Mouse (Mus musculus): ENCODE data around the gene Gm20838.
"Not testable (repeated sequence)": the region's sequence is repeated elsewhere in the genome, so short reads cannot be mapped to it uniquely, and the experiment has no call there.

Gm20838 gene

GRCm38 (mm10) chrY:33543064-33543463, at the start of gene Gm20838:
Gene Gm20838, minus strand, starts transcription at chrY:33543164.
- DNase-seq (ENCODE audit: low read depth, low spot score), result not testable (repeated sequence)
